Mouse (Mus musculus) gastrocnemius, adult 8-10 months (tissue): Measurements from ENCODE around the gene Lsm12. TPM values are rescaled to one million over a fixed set of nuclear protein-coding genes. Genes with fewer than 3 reads are reported as not detected.

Experiments used
- DNase-seq, 2 experiments: peaks; one replicate each; pipeline ENCODE4 v3.0.0; 2022; ENCODE audit warnings: low spot score in 2 of 2
- microRNA-seq: library from miRNA; unstranded; fragments of <30 nt; microRNA quantifications from one replicate; pipeline ENCODE4 v1.2.0, GENCODE M21; 2022
- total RNA-seq, 4 experiments: library from RNA; stranded (reverse); gene quantifications; 2 replicates each; pipeline ENCODE4 v1.2.4; 2022

Lsm12 gene
- total RNA-seq, 4 experiments from 2014 or later: 108 to 127 (median 111) TPM

DNA sequence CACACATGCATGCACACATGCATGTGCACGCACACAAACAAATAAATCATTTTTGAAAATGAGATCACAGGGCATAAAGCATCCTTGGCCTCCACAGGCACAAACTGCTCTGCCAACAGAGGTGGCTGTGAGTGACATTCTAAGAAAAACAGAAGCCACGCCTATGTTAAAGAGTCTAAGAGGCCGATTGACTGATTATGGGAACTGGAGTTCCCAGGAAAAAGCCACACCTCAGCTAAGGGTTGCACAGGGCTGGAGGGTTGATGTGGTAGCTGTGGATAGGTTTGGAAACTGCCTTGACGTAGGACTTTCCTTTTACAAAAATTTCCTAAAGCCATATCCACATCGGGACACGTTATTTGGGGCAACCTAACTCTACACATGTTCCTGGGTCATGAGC lies 67.7 kb downstream of the Lsm12 start:
- DNase-seq: no peak

DNA sequence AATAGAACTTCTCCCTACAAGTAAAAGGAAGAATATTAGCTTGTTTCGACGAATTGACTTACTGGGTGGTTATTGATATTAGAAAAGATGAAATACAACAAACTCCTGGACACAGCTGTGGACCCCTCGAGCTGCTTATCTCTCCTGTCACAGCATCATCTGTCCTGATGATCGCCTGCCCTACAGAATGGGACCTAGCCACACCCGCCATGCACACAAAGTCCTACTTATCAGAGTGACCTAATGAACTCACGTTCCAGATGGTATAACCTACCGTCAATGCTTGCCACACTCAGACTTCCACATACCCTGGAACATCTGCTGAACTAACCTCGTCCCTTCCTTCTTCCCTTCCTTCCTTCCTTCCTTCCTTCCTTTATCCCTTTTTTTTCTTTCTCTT lies 68.9 kb downstream of the Lsm12 start:
- DNase-seq: no peak

Small RNA genes within 50 kb of the gene (microRNA-seq; reads per million reads assigned to microRNA genes)
- not detected for gene Mir8101

Other genes starting within 250 kb of the Lsm12 start
- not detected for gene Sost, start 218.3 kb downstream of the Lsm12 start, total RNA-seq
- not detected for gene Cfap97d1, start 201.0 kb downstream of the Lsm12 start, total RNA-seq
- gene Dusp3, start 198.3 kb downstream of the Lsm12 start, total RNA-seq: 100 to 1,000 TPM; 134 to 209 (median 172) TPM
- 10 to 100 TPM; 12.9 to 17.9 (median 15.7) TPM for gene Mpp3, start 156.8 kb downstream of the Lsm12 start, total RNA-seq
- gene Cd300lg, start 143.8 kb downstream of the Lsm12 start, total RNA-seq: 10 to 100 TPM; 12.9 to 17.6 (median 15.0) TPM
- 1 to 10 TPM in 1 of 4 experiments, under 1 TPM in 3; 0.27 to 1.1 (median 0.57) TPM for gene Mpp2, start 96.8 kb downstream of the Lsm12 start, total RNA-seq
- not detected for gene Ppy, start 84.0 kb downstream of the Lsm12 start, total RNA-seq
- gene Pyy, start 77.5 kb downstream of the Lsm12 start, total RNA-seq: not detected
- not detected for gene Nags, start 39.8 kb downstream of the Lsm12 start, total RNA-seq
- 10 to 100 TPM in 2 of 4 experiments, 1 to 10 TPM in 2; 8.9 to 10.5 (median 9.9) TPM for gene Tmem101, start 28.9 kb downstream of the Lsm12 start, total RNA-seq
- 10 to 100 TPM; 61.5 to 73.2 (median 63.8) TPM for gene G6pc3, start 4.3 kb upstream of the Lsm12 start, total RNA-seq
- 10 to 100 TPM; 77.5 to 86.2 (median 83.2) TPM for gene Hdac5, start 44.9 kb upstream of the Lsm12 start, total RNA-seq
- not detected for gene BC030867, start 63.6 kb upstream of the Lsm12 start, total RNA-seq
- gene Asb16, start 83.4 kb upstream of the Lsm12 start, total RNA-seq: 10 to 100 TPM; 92.5 to 99.3 (median 93.6) TPM
- 10 to 100 TPM; 14.7 to 15.8 (median 15.0) TPM for gene Tmub2, start 99.6 kb upstream of the Lsm12 start, total RNA-seq
- gene Atxn7l3, start 111.3 kb upstream of the Lsm12 start, total RNA-seq: 10 to 100 TPM in 3 of 4 experiments, 1 to 10 TPM in 1; 9.3 to 14.5 (median 11.1) TPM
- 10 to 100 TPM; 31.5 to 41.6 (median 38.2) TPM for gene Ubtf, start 134.4 kb upstream of the Lsm12 start, total RNA-seq
- gene Slc4a1, start 180.9 kb upstream of the Lsm12 start, total RNA-seq: 1 to 10 TPM in 1 of 4 experiments, not detected in 3; 1.0 TPM
- under 1 TPM in 1 of 4 experiments, not detected in 3; 0.21 TPM for gene Rundc3a, start 208.1 kb upstream of the Lsm12 start, total RNA-seq
- gene Slc25a39, start 222.7 kb upstream of the Lsm12 start, total RNA-seq: 10 to 100 TPM; 61.2 to 72.2 (median 66.7) TPM
- gene Grn, start 245.0 kb upstream of the Lsm12 start, total RNA-seq: 10 to 100 TPM; 12.2 to 21.8 (median 17.0) TPM